ENCODE assay signal across 8 mouse cellular contexts in the genomic region with DNA sequence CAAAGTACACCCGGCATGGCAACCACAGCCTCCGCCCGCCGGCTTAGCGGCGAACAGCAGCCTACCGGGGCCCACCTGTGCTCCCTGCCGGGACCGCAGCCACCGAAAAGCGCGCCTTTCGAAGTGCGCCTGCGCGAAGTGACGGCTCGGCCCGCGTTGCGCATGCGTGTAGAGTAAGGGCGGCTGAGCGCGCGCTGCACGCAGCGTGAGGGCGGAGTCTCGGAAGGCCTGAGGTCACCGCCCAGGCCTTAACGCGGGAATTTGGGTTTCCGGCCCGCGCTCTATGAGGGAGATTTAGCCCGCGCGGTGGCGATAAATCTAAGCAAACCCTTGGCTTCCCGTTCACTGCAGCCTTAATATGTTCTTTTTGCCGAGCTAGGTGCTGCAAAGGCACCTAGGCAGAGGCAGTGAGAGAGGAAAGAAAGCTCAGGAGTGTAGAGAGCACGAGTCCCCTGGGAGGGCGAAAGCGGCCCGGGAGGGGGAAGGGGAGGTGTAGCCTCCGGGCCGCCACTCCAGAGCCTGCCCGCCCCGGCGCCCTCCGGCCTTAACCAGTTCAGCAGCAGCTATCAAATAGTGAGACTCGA. TPM values are rescaled to one million over a fixed set of nuclear protein-coding genes. Genes with fewer than 3 reads are reported as not detected.
DNase-seq lines count a peak whose midpoint lies in the region; ATAC-seq and TF ChIP-seq lines count a peak whose summit lies in the region.

A gene (minus strand): TSS at position 143 of the 584 bp plus-strand sequence.

- H3K4me3 ChIP-seq in MEL (ENCODE audit: control insufficient read depth in 1 of 2, insufficient read depth in 1 of 2, low read depth in 2 of 2, low read length in 2 of 2): peak within 1 kb of the TSS; percentile 56 to 81
- H3K4me3 ChIP-seq in forebrain, embryonic 16.5 days (replicated peaks; ENCODE audit: low read length): peak within 1 kb of the TSS; percentile 56
- peak within 1 kb of the TSS; percentile 60 for H3K4me3 ChIP-seq in layer of hippocampus, adult 2 months
- H3K4me3 ChIP-seq in lung, adult 2 months (replicated peaks; ENCODE audit: extremely low read depth, low read depth, low read length): peak within 1 kb of the TSS; percentile 84
- peak within 1 kb of the TSS; percentile 76 for H3K4me3 ChIP-seq in neural tube, embryonic 15.5 days (replicated peaks)

- peak in 1 of 3 experiments; percentile 6; a peak in 1 of 6 replicates for TF ChIP-seq CTCF in MEL (IDR thresholded peaks at IDR 0.05 in 2 of 3, conservative IDR thresholded peaks at IDR 0.05 in 1 of 3; ENCODE audit: control insufficient read depth in 1 of 3, insufficient read depth in 1 of 3, low read depth in 2 of 3, low read length in 3 of 3, poor library complexity in 1 of 3, severe bottlenecking in 1 of 3)
- TF ChIP-seq CTCF in layer of hippocampus, adult 2 months (conservative IDR thresholded peaks at IDR 0.05): peak; percentile 69
- 0 out of 2 replicates have a peak, but pooled peaks have one; percentile 6 for TF ChIP-seq CTCF in lung, adult 2 months (IDR thresholded peaks at IDR 0.05; ENCODE audit: insufficient read depth, low read length)

- WGBS in forebrain, embryonic 16.5 days: under 1% methylated on average over 53 of the region's 53 CpGs
- under 1% methylated on average over 53 of the region's 53 CpGs for WGBS in lung, adult 2 months
- under 1% methylated on average over 53 of the region's 53 CpGs for WGBS in neural tube, embryonic 15.5 days

- no peaks in the 10 kb centered on the region for H3K9me3 ChIP-seq in MEL (replicated peaks; ENCODE audit: insufficient read depth, low read length)
- no peaks in the 10 kb centered on the region for H3K9me3 ChIP-seq in forebrain, embryonic 16.5 days (ENCODE audit: control insufficient read depth, low read length)
- H3K9me3 ChIP-seq in neural tube, embryonic 15.5 days (replicated peaks): no peaks in the 10 kb centered on the region

- peaks cover 5 to 6% of the 10 kb centered on the region in 2 experiments for H3K4me1 ChIP-seq in MEL (ENCODE audit: control insufficient read depth in 1 of 2, insufficient read depth in 2 of 2, low read length in 2 of 2)
- H3K4me1 ChIP-seq in forebrain, embryonic 16.5 days (replicated peaks; ENCODE audit: control insufficient read depth, insufficient read depth, low read length): peaks cover 12% of the 10 kb centered on the region
- H3K4me1 ChIP-seq in lung, adult 2 months (ENCODE audit: control insufficient read depth, insufficient read depth, low read length): peaks cover 2% of the 10 kb centered on the region; the same call in 1 of the 2 replicates
- peaks cover 13% of the 10 kb centered on the region for H3K4me1 ChIP-seq in neural tube, embryonic 15.5 days

- TF ChIP-seq EP300 in MEL (IDR thresholded peaks at IDR 0.05; ENCODE audit: low read depth in 1 of 2, low read length in 2 of 2): no peak; a peak in 1 of 4 replicates

- peaks cover 8 to 29% of the 10 kb centered on the region in 2 experiments for H3K36me3 ChIP-seq in MEL (ENCODE audit: control insufficient read depth in 1 of 2, insufficient read depth in 2 of 2, low read length in 2 of 2)
- no peaks in the 10 kb centered on the region for H3K36me3 ChIP-seq in forebrain, embryonic 16.5 days (ENCODE audit: control insufficient read depth, insufficient read depth)
- H3K36me3 ChIP-seq in neural tube, embryonic 15.5 days: no peaks in the 10 kb centered on the region

- peak; percentile 99 for DNase-seq in MEL (ENCODE audit: low read depth, low spot score)
- DNase-seq in cerebellum, adult 18-20 months: peak; percentile 94 to 99
- peak; percentile 97 to 98 for DNase-seq in heart, postnatal 36 days
- DNase-seq in layer of hippocampus, adult 2 months (ENCODE audit: low spot score in 2 of 2): peak; percentile 93 to 94
- DNase-seq in lung, adult 2 months: peak; percentile 94
- DNase-seq in testis, postnatal 10 days (ENCODE audit: low spot score): peak; percentile 98

- peak; percentile 94 for ATAC-seq in forebrain, embryonic 16.5 days
- peak; percentile 96 for ATAC-seq in neural tube, embryonic 15.5 days (ENCODE audit: low FRiP score)

- intact Hi-C loops in heart, postnatal 36 days (cut with DNase I): loop anchor here (2.0 kb wide), 1 partner anchor 550 kb away; no protein-coding TSS in a partner anchor

- H3K4me2 ChIP-seq in forebrain, embryonic 16.5 days (ENCODE audit: low read length): peak within 1 kb of the TSS; percentile 56
- H3K4me2 ChIP-seq in neural tube, embryonic 15.5 days: peak within 1 kb of the TSS; percentile 87

- H3K9ac ChIP-seq in MEL (ENCODE audit: control insufficient read depth, low read depth, low read length, poor library complexity, severe bottlenecking): peak within 1 kb of the TSS; percentile 92
- H3K9ac ChIP-seq in forebrain, embryonic 16.5 days (replicated peaks; ENCODE audit: low read depth, low read length): peak within 1 kb of the TSS; percentile 94
- peak within 1 kb of the TSS; percentile 89 for H3K9ac ChIP-seq in neural tube, embryonic 15.5 days (replicated peaks)

- TF ChIP-seq RAD21 in MEL (IDR thresholded peaks at IDR 0.05; ENCODE audit: low read depth, low read length): no peak

- peaks cover 19% of the 10 kb centered on the region for H3K79me2 ChIP-seq in MEL (ENCODE audit: control insufficient read depth, insufficient read depth, low read length, poor library complexity)

- H3K27ac ChIP-seq in MEL (ENCODE audit: control insufficient read depth, low read depth, low read length): peak within 1 kb of the TSS; percentile 97
- peak within 1 kb of the TSS; percentile 97 for H3K27ac ChIP-seq in forebrain, embryonic 16.5 days (ENCODE audit: low read length)
- peak within 1 kb of the TSS; percentile 90 for H3K27ac ChIP-seq in layer of hippocampus, adult 2 months
- peak within 1 kb of the TSS; percentile 95 for H3K27ac ChIP-seq in neural tube, embryonic 15.5 days (replicated peaks)

- no peaks in the 10 kb centered on the region for H3K27me3 ChIP-seq in MEL (ENCODE audit: control insufficient read depth in 1 of 2, insufficient read depth in 2 of 2, low read length in 2 of 2)
- no peaks in the 10 kb centered on the region for H3K27me3 ChIP-seq in forebrain, embryonic 16.5 days (replicated peaks; ENCODE audit: control insufficient read depth, insufficient read depth, low read length)
- no peaks in the 10 kb centered on the region; the same call in 1 of the 2 replicates for H3K27me3 ChIP-seq in neural tube, embryonic 15.5 days (replicated peaks)

- TF ChIP-seq POLR2A in MEL (IDR thresholded peaks at IDR 0.05; ENCODE audit: control insufficient read depth in 1 of 2, insufficient read depth in 1 of 2, low read depth in 1 of 2, low read length in 2 of 2, poor library complexity in 1 of 2): peak; percentile 96 to 97; a peak in 3 of 4 replicates
- peak; percentile 46; the same call in 1 of the 2 replicates for TF ChIP-seq POLR2A in lung, adult 2 months (IDR thresholded peaks at IDR 0.05; ENCODE audit: borderline replicate concordance, extremely low read depth, low read depth, low read length)

TF ChIP-seq in MEL, 35 proteins besides CTCF, POLR2A, EP300 and RAD21 (continues in another document):
- TF ChIP-seq USF2 (IDR thresholded peaks at IDR 0.05; ENCODE audit: borderline replicate concordance in 1 of 2, insufficient read depth in 1 of 2, low read depth in 1 of 2, low read length in 2 of 2): no peak
- no peak for TF ChIP-seq GABPA (IDR thresholded peaks at IDR 0.05; ENCODE audit: low read depth, low read length)
- no peak for TF ChIP-seq BHLHE40 (IDR thresholded peaks at IDR 0.05; ENCODE audit: borderline replicate concordance, low read depth, low read length)
- TF ChIP-seq TAL1 (IDR thresholded peaks at IDR 0.05; ENCODE audit: low read length): no peak
- TF ChIP-seq MYB (IDR thresholded peaks at IDR 0.05; ENCODE audit: low read depth, low read length): no peak
- no peak for TF ChIP-seq JUND (IDR thresholded peaks at IDR 0.05; ENCODE audit: low read depth, low read length)
- peak; percentile 71 for TF ChIP-seq MYC (IDR thresholded peaks at IDR 0.05; ENCODE audit: low read depth, low read length)
- no peak for TF ChIP-seq USF1 (IDR thresholded peaks at IDR 0.05; ENCODE audit: low read depth, low read length)
- no peak for TF ChIP-seq ELF1 (IDR thresholded peaks at IDR 0.05; ENCODE audit: low read depth, low read length)
- no peak for TF ChIP-seq RCOR1 (IDR thresholded peaks at IDR 0.05; ENCODE audit: low read depth, low read length)
- TF ChIP-seq POLR2AphosphoS5 (IDR thresholded peaks at IDR 0.05; ENCODE audit: borderline replicate concordance, low read depth, low read length): no peak
- peak; percentile 88 for TF ChIP-seq NELFE (IDR thresholded peaks at IDR 0.05; ENCODE audit: low read depth, low read length)
- no peak for TF ChIP-seq GATA1 (IDR thresholded peaks at IDR 0.05; ENCODE audit: low read depth, low read length)
- no peak for TF ChIP-seq ZNF384 (IDR thresholded peaks at IDR 0.05; ENCODE audit: low read depth, low read length)
- TF ChIP-seq SMC3 (IDR thresholded peaks at IDR 0.05; ENCODE audit: low read depth, low read length): peak; percentile 11; the same call in 1 of the 2 replicates
- peak; percentile 48; the same call in 1 of the 2 replicates for TF ChIP-seq MAZ (IDR thresholded peaks at IDR 0.05; ENCODE audit: low read depth, low read length)
- TF ChIP-seq HCFC1 (IDR thresholded peaks at IDR 0.05; ENCODE audit: low read depth, low read length): peak; percentile 78
- TF ChIP-seq MXI1 (IDR thresholded peaks at IDR 0.05; ENCODE audit: low read depth, low read length): peak; percentile 52
- TF ChIP-seq MAX (IDR thresholded peaks at IDR 0.05; ENCODE audit: low read length): peak; percentile 73
- peak; percentile 88 for TF ChIP-seq POLR2AphosphoS2 (IDR thresholded peaks at IDR 0.05; ENCODE audit: low read length)
- peak; percentile 36; the same call in 1 of the 2 replicates for TF ChIP-seq TCF12 (IDR thresholded peaks at IDR 0.05; ENCODE audit: low read depth, low read length)
- TF ChIP-seq UBTF (IDR thresholded peaks at IDR 0.05; ENCODE audit: borderline replicate concordance, insufficient read depth, low read depth, low read length): no peak
- TF ChIP-seq CHD2 (IDR thresholded peaks at IDR 0.05; ENCODE audit: low read length): no peak; the same call in 1 of the 2 replicates
- TF ChIP-seq MAFK (IDR thresholded peaks at IDR 0.05; ENCODE audit: borderline replicate concordance, low read depth, low read length): no peak

RNA-seq across cellular contexts. Expression of the gene that starts here (rescaled TPM):
- 57.8 and 59.9 TPM in 2 replicates for total RNA-seq in MEL (2012; rRNA removed)
- 10 to 100 TPM; 34.2 to 51.2 TPM for polyA plus RNA-seq in MEL (2012; ENCODE audit: insufficient read depth in 1 of 2, insufficient read length in 2 of 2, low read depth in 1 of 2, low replicate concordance in 2 of 2, missing spikeins in 1 of 2)
- polyA plus RNA-seq in forebrain, embryonic 16.5 days (2015; fragmentation: Nextera tagmentation; extraction: Ambion mirVana): 25.5 and 28.6 TPM in 2 replicates
- 1 to 10 TPM in 1 of 2 experiments, under 1 TPM in 1; 0.81 to 1.8 TPM for total RNA-seq in heart, postnatal 36 days (2021)
- under 1 TPM; 0.61 to 0.67 TPM for total RNA-seq in layer of hippocampus, adult 2 months (2021)
- polyA plus RNA-seq in lung, adult 2 months (2012; rRNA removed): 0.17 and 0.47 TPM in 2 replicates
- polyA plus RNA-seq in neural tube, embryonic 15.5 days (2015; fragmentation: Nextera tagmentation; extraction: Ambion mirVana): 8.7 and 19.6 TPM in 2 replicates

Comparison
In these comparisons a context has a peak if more than half of its experiments do, and no peak if none do; other contexts are left out.
1. Peak in every context shown above with its lines: DNase-seq, ATAC-seq, H3K4me3 ChIP-seq and H3K27ac ChIP-seq.
2. RNA of the gene that starts here (total RNA-seq): 57.8 to 59.9 TPM in MEL; 0.81 to 1.8 TPM in heart, postnatal 36 days and 0.61 to 0.67 TPM in layer of hippocampus, adult 2 months; every median in the first group is over 10 times any median in the second.
3. Peak in DNase-seq, H3K4me3 ChIP-seq and H3K27ac ChIP-seq in layer of hippocampus, adult 2 months; RNA of the gene not detected or under 1 TPM.
4. Peak in DNase-seq and H3K4me3 ChIP-seq in lung, adult 2 months; RNA of the gene not detected or under 1 TPM.